Mouse (Mus musculus) neural tube, embryonic 11.5 days (tissue): ENCODE measurements around the gene Pak1. TPM values are rescaled to one million over a fixed set of nuclear protein-coding genes. Genes with fewer than 3 reads are reported as not detected.

Experiments used
- polyA plus RNA-seq: library from polyadenylated mRNA; unstranded; fragments of >200 nt; fragmentation: Nextera tagmentation; extraction: Ambion mirVana; gene quantifications from 2 replicates; pipeline ENCODE4 v1.2.1, GENCODE M21; 2014

Gene Pak1
- polyA plus RNA-seq, 1 experiment from 2014 or later: 96.1 TPM

Other genes starting within 250 kb of the Pak1 start
- gene Aamdc, start 209.0 kb upstream of the Pak1 start, polyA plus RNA-seq: 37.0 and 41.1 TPM in 2 replicates
- 21.8 and 25.3 TPM in 2 replicates for gene Rsf1, start 208.7 kb upstream of the Pak1 start, polyA plus RNA-seq
- 264 and 278 TPM in 2 replicates for gene Clns1a, start 91.9 kb upstream of the Pak1 start, polyA plus RNA-seq
- gene Aqp11, start 50.3 kb upstream of the Pak1 start, polyA plus RNA-seq: 5.7 and 6.2 TPM in 2 replicates
- not detected in 2 replicates for gene Gdpd4, start 131.4 kb downstream of the Pak1 start, polyA plus RNA-seq